Mouse (Mus musculus): ENCODE measurements around the gene Prkce.

GRCm38 (mm10) chr17:86674971-86675370, 507.4 kb downstream of the Prkce start:
- TF ChIP-seq CTCF (IDR thresholded peaks at IDR 0.05; ENCODE audit: low read depth) (no peak), EP300 (IDR thresholded peaks at IDR 0.05; ENCODE audit: low read depth) (no peak)
